9 mouse cellular contexts compared by ENCODE assay signal in genomic region chr10:119705348-119705747, GRCm38 (mm10).
A peak's percentile ranks its signal among the peaks of the same experiment; 100 is the strongest.
DNase-seq lines count a peak whose midpoint lies in the region; ATAC-seq and TF ChIP-seq lines count a peak whose summit lies in the region.
"Had no signal": no experiment of that assay in that cellular context is flagged by ENCODE, and none has a peak within 500 bp of the region (broad histone marks: within the 10 kb centered on the region; RNA-seq: fewer than 3 reads in every experiment).

No protein-coding gene starts in this region.

- WGBS in liver, embryonic 14.5 days (ENCODE audit: insufficient replicate concordance), result 46% methylated on average over 4 of the region's 4 CpGs
- 55% methylated on average over 4 of the region's 4 CpGs for WGBS in liver, embryonic 11.5 days
- WGBS in limb, embryonic 14.5 days, result 54% methylated on average over 4 of the region's 4 CpGs
- WGBS in forebrain, postnatal 0 days, result 59% methylated on average over 4 of the region's 4 CpGs

- no peaks in the 10 kb centered on the region for H3K27me3 ChIP-seq in liver, embryonic 14.5 days (ENCODE audit: control insufficient read depth, insufficient read depth, low read length)
- no peaks in the 10 kb centered on the region for H3K27me3 ChIP-seq in liver, embryonic 11.5 days (replicated peaks; ENCODE audit: control insufficient read depth, insufficient read depth, low read length)
- H3K27me3 ChIP-seq in MEL (ENCODE audit: control insufficient read depth in 1 of 2, insufficient read depth in 2 of 2, low read length in 2 of 2), result no peaks in the 10 kb centered on the region
- H3K27me3 ChIP-seq in limb, embryonic 14.5 days (ENCODE audit: control insufficient read depth, insufficient read depth, low read length), result no peaks in the 10 kb centered on the region
- H3K27me3 ChIP-seq in forebrain, postnatal 0 days (ENCODE audit: insufficient read depth, low read length), result no peaks in the 10 kb centered on the region
- H3K27me3 ChIP-seq: limb, embryonic 12.5 days had no signal

- no peak overlapping the region for H3K4me3 ChIP-seq in liver, embryonic 14.5 days (ENCODE audit: insufficient read depth in 1 of 2, low read depth in 2 of 2, low read length in 2 of 2)
- no peak overlapping the region for H3K4me3 ChIP-seq in liver, embryonic 11.5 days (ENCODE audit: low read depth, low read length)
- no peak overlapping the region for H3K4me3 ChIP-seq in MEL (ENCODE audit: control insufficient read depth in 1 of 2, insufficient read depth in 1 of 2, low read depth in 2 of 2, low read length in 2 of 2)
- no peak overlapping the region for H3K4me3 ChIP-seq in limb, embryonic 14.5 days (replicated peaks; ENCODE audit: low read length)
- H3K4me3 ChIP-seq in forebrain, postnatal 0 days (ENCODE audit: low read depth, low read length), result no peak overlapping the region
- H3K4me3 ChIP-seq: limb, embryonic 12.5 days had no signal

- no peaks in the 10 kb centered on the region for H3K79me2 ChIP-seq in MEL (ENCODE audit: control insufficient read depth, insufficient read depth, low read length, poor library complexity)

- DNase-seq in liver, embryonic 14.5 days (ENCODE audit: low read depth in 3 of 3, low spot score in 3 of 3), result peak in 2 of 3 experiments; percentile 2 to 4
- DNase-seq in liver, embryonic 11.5 days (ENCODE audit: low spot score), result no peak
- peak; percentile 47 for DNase-seq in MEL (ENCODE audit: low read depth, low spot score)
- peak; percentile 9 for DNase-seq in c-Kit-positive CD71-positive TER-119-negative erythroid progenitor cells, embryonic 14.5 days (ENCODE audit: low read depth)
- peak; percentile 68 for DNase-seq in limb, embryonic 14.5 days (ENCODE audit: low spot score)
- DNase-seq in forebrain, postnatal 0 days, result no peak
- DNase-seq in gastrocnemius, adult 18-20 months (ENCODE audit: low spot score), result no peak
- DNase-seq in adrenal gland, postnatal 4 days (ENCODE audit: low spot score in 2 of 2), result no peak

- no peak for TF ChIP-seq RAD21 in MEL (IDR thresholded peaks at IDR 0.05; ENCODE audit: low read depth, low read length)

- no peak overlapping the region for H3K9ac ChIP-seq in liver, embryonic 14.5 days (replicated peaks)
- no peak overlapping the region for H3K9ac ChIP-seq in liver, embryonic 11.5 days (ENCODE audit: low read depth, low read length)
- H3K9ac ChIP-seq in MEL (ENCODE audit: control insufficient read depth, low read depth, low read length, poor library complexity, severe bottlenecking), result no peak overlapping the region
- H3K9ac ChIP-seq in limb, embryonic 14.5 days (ENCODE audit: low read depth, low read length, severe bottlenecking), result no peak overlapping the region
- H3K9ac ChIP-seq in forebrain, postnatal 0 days, result no peak overlapping the region
- H3K9ac ChIP-seq: limb, embryonic 12.5 days had no signal

- no peak for ATAC-seq in liver, embryonic 14.5 days (ENCODE audit: insufficient read depth)
- ATAC-seq in liver, embryonic 11.5 days (replicated peaks; ENCODE audit: low FRiP score), result no peak
- ATAC-seq in limb, embryonic 14.5 days (ENCODE audit: low FRiP score, low read depth), result no peak
- ATAC-seq in forebrain, postnatal 0 days, result no peak

- no peak for TF ChIP-seq CTCF in liver, embryonic 14.5 days (IDR thresholded peaks at IDR 0.05; ENCODE audit: low read depth)
- no peak for TF ChIP-seq CTCF in MEL (IDR thresholded peaks at IDR 0.05 in 2 of 3, conservative IDR thresholded peaks at IDR 0.05 in 1 of 3; ENCODE audit: control insufficient read depth in 1 of 3, insufficient read depth in 1 of 3, low read depth in 2 of 3, low read length in 3 of 3, poor library complexity in 1 of 3, severe bottlenecking in 1 of 3)
- no peak for TF ChIP-seq CTCF in forebrain, postnatal 0 days (IDR thresholded peaks at IDR 0.05; ENCODE audit: low read depth)

- H3K4me2 ChIP-seq in liver, embryonic 14.5 days (ENCODE audit: low read depth), result no peak overlapping the region
- no peak overlapping the region for H3K4me2 ChIP-seq in liver, embryonic 11.5 days
- no peak overlapping the region for H3K4me2 ChIP-seq in limb, embryonic 14.5 days (replicated peaks; ENCODE audit: low read depth, low read length, severe bottlenecking)
- H3K4me2 ChIP-seq in forebrain, postnatal 0 days (ENCODE audit: low read depth), result no peak overlapping the region
- H3K4me2 ChIP-seq: limb, embryonic 12.5 days had no signal

- no peak overlapping the region for H3K27ac ChIP-seq in liver, embryonic 14.5 days
- H3K27ac ChIP-seq in liver, embryonic 11.5 days (ENCODE audit: low read depth, low read length), result no peak overlapping the region
- no peak overlapping the region for H3K27ac ChIP-seq in MEL (ENCODE audit: control insufficient read depth, low read depth, low read length)
- no peak overlapping the region for H3K27ac ChIP-seq in limb, embryonic 14.5 days (replicated peaks; ENCODE audit: low read depth, low read length)
- no peak overlapping the region for H3K27ac ChIP-seq in forebrain, postnatal 0 days (ENCODE audit: low read depth, low read length)
- H3K27ac ChIP-seq: limb, embryonic 12.5 days had no signal

- no peaks in the 10 kb centered on the region for H3K36me3 ChIP-seq in liver, embryonic 14.5 days (replicated peaks; ENCODE audit: control insufficient read depth, insufficient read depth, low read depth)
- no peaks in the 10 kb centered on the region for H3K36me3 ChIP-seq in liver, embryonic 11.5 days (ENCODE audit: control insufficient read depth, insufficient read depth, low read length)
- no peaks in the 10 kb centered on the region for H3K36me3 ChIP-seq in MEL (ENCODE audit: control insufficient read depth in 1 of 2, insufficient read depth in 2 of 2, low read length in 2 of 2)
- no peaks in the 10 kb centered on the region for H3K36me3 ChIP-seq in limb, embryonic 14.5 days (ENCODE audit: control insufficient read depth, insufficient read depth, low read length)
- no peaks in the 10 kb centered on the region for H3K36me3 ChIP-seq in forebrain, postnatal 0 days (ENCODE audit: insufficient read depth)
- H3K36me3 ChIP-seq: limb, embryonic 12.5 days had no signal

- no peaks in the 10 kb centered on the region for H3K9me3 ChIP-seq in liver, embryonic 14.5 days (ENCODE audit: control insufficient read depth, low read length)
- H3K9me3 ChIP-seq in liver, embryonic 11.5 days (ENCODE audit: control insufficient read depth, low read length), result no peaks in the 10 kb centered on the region; the same call in 1 of the 2 replicates
- no peaks in the 10 kb centered on the region for H3K9me3 ChIP-seq in MEL (replicated peaks; ENCODE audit: insufficient read depth, low read length)
- H3K9me3 ChIP-seq in limb, embryonic 14.5 days (ENCODE audit: control insufficient read depth, low read length), result no peaks in the 10 kb centered on the region
- no peaks in the 10 kb centered on the region for H3K9me3 ChIP-seq in forebrain, postnatal 0 days (ENCODE audit: low read length)
- H3K9me3 ChIP-seq: limb, embryonic 12.5 days had no signal

- no peaks in the 10 kb centered on the region for H3K4me1 ChIP-seq in liver, embryonic 14.5 days (replicated peaks; ENCODE audit: control insufficient read depth in 2 of 2, insufficient read depth in 2 of 2, low read length in 1 of 2)
- H3K4me1 ChIP-seq in liver, embryonic 11.5 days (replicated peaks; ENCODE audit: control insufficient read depth, insufficient read depth, low read length), result no peaks in the 10 kb centered on the region
- no peaks in the 10 kb centered on the region for H3K4me1 ChIP-seq in MEL (ENCODE audit: control insufficient read depth in 1 of 2, insufficient read depth in 2 of 2, low read length in 2 of 2)
- no peaks in the 10 kb centered on the region for H3K4me1 ChIP-seq in limb, embryonic 14.5 days (ENCODE audit: control insufficient read depth, insufficient read depth, low read length)
- H3K4me1 ChIP-seq in forebrain, postnatal 0 days (ENCODE audit: insufficient read depth), result no peaks in the 10 kb centered on the region
- H3K4me1 ChIP-seq: limb, embryonic 12.5 days had no signal

- no peak for TF ChIP-seq POLR2A in MEL (IDR thresholded peaks at IDR 0.05; ENCODE audit: control insufficient read depth in 1 of 2, insufficient read depth in 1 of 2, low read depth in 1 of 2, low read length in 2 of 2, poor library complexity in 1 of 2)
- TF ChIP-seq POLR2A in limb, embryonic 14.5 days (IDR thresholded peaks at IDR 0.05; ENCODE audit: borderline replicate concordance, extremely low read depth, insufficient read depth, insufficient read length), result no peak

- TF ChIP-seq EP300 in liver, embryonic 14.5 days (IDR thresholded peaks at IDR 0.05; ENCODE audit: low read depth), result no peak
- no peak for TF ChIP-seq EP300 in MEL (IDR thresholded peaks at IDR 0.05; ENCODE audit: low read depth in 1 of 2, low read length in 2 of 2)

TF ChIP-seq in MEL, 35 proteins besides CTCF, POLR2A, EP300 and RAD21:
- TF ChIP-seq TBP (IDR thresholded peaks at IDR 0.05; ENCODE audit: low read depth, low read length) (no peak), UBTF (IDR thresholded peaks at IDR 0.05; ENCODE audit: borderline replicate concordance, insufficient read depth, low read depth, low read length) (no peak), E2F4 (IDR thresholded peaks at IDR 0.05; ENCODE audit: borderline replicate concordance, low read depth, low read length) (no peak), ZNF384 (IDR thresholded peaks at IDR 0.05; ENCODE audit: low read depth, low read length) (no peak), TCF12 (IDR thresholded peaks at IDR 0.05; ENCODE audit: low read depth, low read length) (no peak), CHD2 (IDR thresholded peaks at IDR 0.05; ENCODE audit: low read length) (no peak), RCOR1 (IDR thresholded peaks at IDR 0.05; ENCODE audit: low read depth, low read length) (no peak), TAL1 (IDR thresholded peaks at IDR 0.05; ENCODE audit: low read length) (no peak), ELF1 (IDR thresholded peaks at IDR 0.05; ENCODE audit: low read depth, low read length) (no peak), NELFE (IDR thresholded peaks at IDR 0.05; ENCODE audit: low read depth, low read length) (no peak), MXI1 (IDR thresholded peaks at IDR 0.05; ENCODE audit: low read depth, low read length) (no peak), MEF2A (IDR thresholded peaks at IDR 0.05; ENCODE audit: extremely low read depth, insufficient replicate concordance, low read depth, low read length, poor library complexity, severe bottlenecking) (no peak), JUND (IDR thresholded peaks at IDR 0.05; ENCODE audit: low read depth, low read length) (no peak), CHD1 (IDR thresholded peaks at IDR 0.05; ENCODE audit: low read depth, low read length) (no peak), USF2 (IDR thresholded peaks at IDR 0.05; ENCODE audit: borderline replicate concordance in 1 of 2, insufficient read depth in 1 of 2, low read depth in 1 of 2, low read length in 2 of 2) (no peak)

Comparison
In these comparisons a context has a peak if more than half of its experiments do, and no peak if none do; other contexts are left out.
1. DNase-seq: peak in liver, embryonic 14.5 days (2 of 3), MEL (single experiment), c-Kit-positive CD71-positive TER-119-negative erythroid progenitor cells, embryonic 14.5 days (single experiment) and limb, embryonic 14.5 days (single experiment); none in liver, embryonic 11.5 days (single experiment), forebrain, postnatal 0 days (single experiment), gastrocnemius, adult 18-20 months (single experiment) and adrenal gland, postnatal 4 days (0 of 2).